Mouse (Mus musculus): ENCODE measurements around the gene Egf.

DNA sequence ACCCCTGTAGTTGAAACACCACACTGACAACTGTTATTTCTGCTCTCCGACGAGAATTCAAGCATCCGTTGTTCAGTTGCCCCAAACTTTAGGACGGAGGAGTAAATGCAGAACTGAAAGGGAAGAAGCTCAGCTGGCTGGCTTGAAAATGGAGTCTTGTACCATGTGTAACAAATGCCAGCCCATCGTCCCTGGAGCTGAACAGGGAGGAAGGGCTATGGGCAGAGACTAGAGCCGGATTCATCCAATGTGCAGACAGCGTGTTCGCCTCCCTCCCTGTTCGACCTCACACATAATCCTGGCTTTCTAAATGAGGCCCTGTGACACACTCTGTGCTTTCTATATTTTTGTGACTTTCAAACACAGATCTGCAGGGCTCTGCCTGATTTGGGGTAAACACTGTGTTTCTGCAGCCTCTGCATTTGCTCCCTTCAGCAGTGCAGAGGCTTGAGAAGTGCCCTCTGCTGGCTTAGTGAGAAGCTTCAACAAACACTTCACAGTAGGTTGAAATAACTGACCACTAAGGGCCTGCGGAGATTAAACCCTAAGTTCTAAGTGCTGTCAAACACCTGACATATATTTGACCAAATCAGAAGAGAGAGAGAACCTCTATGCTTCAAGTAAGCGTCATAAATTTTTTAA lies 120.7 kb downstream of the Egf start:
- TF ChIP-seq EP300 (IDR thresholded peaks at IDR 0.05; ENCODE audit: insufficient read depth, low read depth, low read length) (no peak), CTCF (IDR thresholded peaks at IDR 0.05) (peak; percentile 68), POLR2A (IDR thresholded peaks at IDR 0.05; ENCODE audit: insufficient read depth, low read depth, low read length) (no peak)

Measured in heart, adult 2 months (tissue).